8 mouse cellular contexts compared by ENCODE assay signal in the genomic region with DNA sequence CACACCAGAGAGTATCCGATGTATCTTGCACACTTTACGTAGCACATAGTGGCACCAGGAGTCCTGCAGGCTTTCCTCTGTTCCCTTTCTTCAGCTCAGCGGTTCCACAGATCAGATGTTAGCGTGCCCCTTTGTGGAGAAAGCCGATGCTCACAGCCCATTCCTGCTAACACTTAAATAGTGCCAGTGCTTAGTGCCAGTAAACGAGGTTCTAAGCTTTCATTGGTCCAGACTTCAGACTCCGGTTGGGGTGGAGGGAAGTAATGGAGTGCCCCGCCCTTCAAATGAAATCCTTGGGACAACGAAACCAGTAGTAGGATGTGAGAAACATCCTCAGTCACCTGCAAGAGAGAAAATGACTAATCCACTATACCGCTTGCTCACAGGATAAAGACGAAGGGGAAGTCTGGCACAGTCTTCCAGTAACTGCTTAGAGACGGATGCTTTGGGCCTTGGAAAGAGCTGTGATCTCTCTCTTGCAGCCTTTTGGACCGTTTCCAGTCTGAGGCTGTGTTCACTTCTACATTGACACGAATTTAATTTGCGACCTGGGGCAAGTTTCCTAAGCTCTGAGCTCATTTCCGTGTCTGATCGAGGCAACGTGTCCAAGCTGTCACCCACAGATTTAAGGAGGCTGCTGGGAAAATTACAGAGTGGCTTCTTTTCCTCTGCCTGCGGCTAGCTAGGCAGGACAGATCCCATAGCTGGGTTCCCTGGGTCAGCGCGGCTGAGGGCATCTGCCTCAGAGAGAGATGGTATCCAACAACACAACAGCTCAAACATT. TPM values are rescaled to one million over a fixed set of nuclear protein-coding genes. Genes with fewer than 3 reads are reported as not detected.
DNase-seq lines count a peak whose midpoint lies in the region; ATAC-seq and TF ChIP-seq lines count a peak whose summit lies in the region.

No protein-coding gene starts in this region.

- no peak overlapping the region for H3K4me2 ChIP-seq in liver, embryonic 11.5 days
- peak overlapping the region; percentile 26 for H3K4me2 ChIP-seq in hindbrain, postnatal 0 days (ENCODE audit: low read depth, low read length)
- H3K4me2 ChIP-seq in limb, embryonic 15.5 days = peak overlapping the region; percentile 25
- H3K4me2 ChIP-seq in stomach, embryonic 16.5 days (ENCODE audit: low read depth, low read length) = peak overlapping the region; percentile 19; the same call in 1 of the 2 replicates

- H3K9me3 ChIP-seq in liver, embryonic 11.5 days (ENCODE audit: control insufficient read depth, low read length) = no peaks in the 10 kb centered on the region
- H3K9me3 ChIP-seq in hindbrain, postnatal 0 days (ENCODE audit: low read length) = no peaks in the 10 kb centered on the region
- no peaks in the 10 kb centered on the region for H3K9me3 ChIP-seq in limb, embryonic 15.5 days
- H3K9me3 ChIP-seq in stomach, embryonic 16.5 days (replicated peaks; ENCODE audit: control insufficient read depth, low read length) = no peaks in the 10 kb centered on the region

- DNase-seq in liver, adult 2 months (ENCODE audit: extremely low read depth, low read depth, low spot score) = no peak
- DNase-seq in liver, embryonic 11.5 days (ENCODE audit: low spot score) = no peak
- DNase-seq in gastrocnemius, postnatal 25 days = peak; percentile 41
- peak; percentile 66 for DNase-seq in hindbrain, postnatal 0 days (ENCODE audit: low spot score)
- no peak for DNase-seq in right cerebral cortex, postnatal 14 days

- no peak for ATAC-seq in liver, embryonic 11.5 days (replicated peaks; ENCODE audit: low FRiP score)
- ATAC-seq in hindbrain, postnatal 0 days = peak; percentile 56; the same call in 1 of the 2 replicates
- ATAC-seq in limb, embryonic 15.5 days (ENCODE audit: insufficient number of reproducible peaks, low FRiP score, low TSS enrichment, low read depth) = peak; percentile 73
- no peak; the same call in 1 of the 2 replicates for ATAC-seq in stomach, embryonic 16.5 days (ENCODE audit: insufficient read depth, low FRiP score)

- peak overlapping the region; percentile 47; the same call in 1 of the 2 replicates for H3K27ac ChIP-seq in liver, adult 2 months (replicated peaks; ENCODE audit: insufficient read depth, low read depth, low read length)
- H3K27ac ChIP-seq in liver, embryonic 11.5 days (ENCODE audit: low read depth, low read length) = no peak overlapping the region
- peak overlapping the region; percentile 98 for H3K27ac ChIP-seq in brown adipose tissue, adult 24 weeks (replicated peaks; ENCODE audit: low read depth, low read length)
- H3K27ac ChIP-seq in hindbrain, postnatal 0 days = peak overlapping the region; percentile 34; the same call in 1 of the 2 replicates
- H3K27ac ChIP-seq in limb, embryonic 15.5 days = peak overlapping the region; percentile 86
- peak overlapping the region; percentile 66 for H3K27ac ChIP-seq in stomach, embryonic 16.5 days (ENCODE audit: low read length)

- WGBS in liver, adult 2 months = 75% methylated on average over 21 of the region's 21 CpGs
- WGBS in liver, embryonic 11.5 days = 74% methylated on average over 21 of the region's 21 CpGs
- WGBS in hindbrain, postnatal 0 days = 47% methylated on average over 21 of the region's 21 CpGs
- 24% methylated on average over 21 of the region's 21 CpGs for WGBS in limb, embryonic 15.5 days
- WGBS in stomach, embryonic 16.5 days = 53% methylated on average over 21 of the region's 21 CpGs

- H3K9ac ChIP-seq in liver, adult 2 months (ENCODE audit: low read depth, low read length) = peak overlapping the region; percentile 47
- H3K9ac ChIP-seq in liver, embryonic 11.5 days (ENCODE audit: low read depth, low read length) = no peak overlapping the region
- H3K9ac ChIP-seq in hindbrain, postnatal 0 days (replicated peaks; ENCODE audit: low read length) = no peak overlapping the region
- no peak overlapping the region for H3K9ac ChIP-seq in limb, embryonic 15.5 days
- H3K9ac ChIP-seq in stomach, embryonic 16.5 days (ENCODE audit: low read length) = peak overlapping the region; percentile 23; the same call in 1 of the 2 replicates

- peak overlapping the region; percentile 43 for H3K4me3 ChIP-seq in liver, adult 2 months (ENCODE audit: insufficient read depth, low read depth, low read length)
- H3K4me3 ChIP-seq in liver, embryonic 11.5 days (ENCODE audit: low read depth, low read length) = no peak overlapping the region
- H3K4me3 ChIP-seq in brown adipose tissue, adult 24 weeks (ENCODE audit: insufficient read depth, low read depth, low read length) = peak overlapping the region; percentile 73
- H3K4me3 ChIP-seq in hindbrain, postnatal 0 days (ENCODE audit: low read length) = 0 out of 2 replicates have a peak overlapping the region, but pooled peaks have one; percentile 1
- peak overlapping the region; percentile 31 for H3K4me3 ChIP-seq in limb, embryonic 15.5 days
- peak overlapping the region; percentile 18 for H3K4me3 ChIP-seq in stomach, embryonic 16.5 days (replicated peaks; ENCODE audit: low read length)

- TF ChIP-seq POLR2A in liver, adult 2 months (IDR thresholded peaks at IDR 0.05; ENCODE audit: extremely low read depth, insufficient read depth, low read length) = no peak

- H3K79me2 ChIP-seq in liver, adult 2 months (ENCODE audit: control insufficient read depth, insufficient read depth, low read length) = no peaks in the 10 kb centered on the region

- no peaks in the 10 kb centered on the region; the same call in 1 of the 2 replicates for H3K36me3 ChIP-seq in liver, adult 2 months (ENCODE audit: control insufficient read depth, insufficient read depth, low read length)
- H3K36me3 ChIP-seq in liver, embryonic 11.5 days (ENCODE audit: control insufficient read depth, insufficient read depth, low read length) = no peaks in the 10 kb centered on the region
- H3K36me3 ChIP-seq in hindbrain, postnatal 0 days (ENCODE audit: insufficient read depth, low read length) = no peaks in the 10 kb centered on the region
- H3K36me3 ChIP-seq in limb, embryonic 15.5 days = no peaks in the 10 kb centered on the region
- no peaks in the 10 kb centered on the region for H3K36me3 ChIP-seq in stomach, embryonic 16.5 days (ENCODE audit: control insufficient read depth, insufficient read depth, low read length)

- H3K4me1 ChIP-seq in liver, adult 2 months (ENCODE audit: control insufficient read depth, insufficient read depth, low read length) = peaks cover 8% of the 10 kb centered on the region
- H3K4me1 ChIP-seq in liver, embryonic 11.5 days (replicated peaks; ENCODE audit: control insufficient read depth, insufficient read depth, low read length) = no peaks in the 10 kb centered on the region
- H3K4me1 ChIP-seq in brown adipose tissue, adult 24 weeks (ENCODE audit: control insufficient read depth, insufficient read depth, insufficient read length, low read length) = peaks cover 2% of the 10 kb centered on the region; the same call in 1 of the 2 replicates
- H3K4me1 ChIP-seq in hindbrain, postnatal 0 days (ENCODE audit: insufficient read depth, low read length) = no peaks in the 10 kb centered on the region
- H3K4me1 ChIP-seq in limb, embryonic 15.5 days = peaks cover 14% of the 10 kb centered on the region
- peaks cover 13% of the 10 kb centered on the region for H3K4me1 ChIP-seq in stomach, embryonic 16.5 days (ENCODE audit: control insufficient read depth, insufficient read depth, low read length)

- no peak for TF ChIP-seq CTCF in liver, adult 2 months (IDR thresholded peaks at IDR 0.05; ENCODE audit: low read depth, low read length)
- no peak for TF ChIP-seq CTCF in hindbrain, postnatal 0 days (IDR thresholded peaks at IDR 0.05; ENCODE audit: low read depth)

- no peaks in the 10 kb centered on the region for H3K27me3 ChIP-seq in liver, adult 2 months (ENCODE audit: control insufficient read depth, insufficient read depth, low read length)
- no peaks in the 10 kb centered on the region for H3K27me3 ChIP-seq in liver, embryonic 11.5 days (replicated peaks; ENCODE audit: control insufficient read depth, insufficient read depth, low read length)
- H3K27me3 ChIP-seq in hindbrain, postnatal 0 days (ENCODE audit: insufficient read depth, low read length) = no peaks in the 10 kb centered on the region
- H3K27me3 ChIP-seq in limb, embryonic 15.5 days = no peaks in the 10 kb centered on the region
- H3K27me3 ChIP-seq in stomach, embryonic 16.5 days (ENCODE audit: control insufficient read depth, insufficient read depth, low read length) = no peaks in the 10 kb centered on the region

RNA-seq across cellular contexts. Expression of a gene that starts 6.9 kb away (rescaled TPM):
- 24.3 and 29.0 TPM in 2 replicates for total RNA-seq in liver, adult 2 months (2014; rRNA removed)
- polyA plus RNA-seq in liver, adult 2 months (2012; rRNA removed) = 15.9 and 16.3 TPM in 2 replicates
- 7.3 and 8.4 TPM in 2 replicates for polyA plus RNA-seq in liver, embryonic 11.5 days (2014; fragmentation: Nextera tagmentation; extraction: Ambion mirVana)
- 49.0 and 77.1 TPM in 2 replicates for polyA plus RNA-seq in brown adipose tissue, adult 24 weeks (2012; ENCODE audit: insufficient read depth, insufficient read length, missing spikeins)
- 10 to 100 TPM; 20.5 to 22.9 TPM for total RNA-seq in gastrocnemius, postnatal 25 days (2021)
- 12.1 and 26.2 TPM in 2 replicates for total RNA-seq in hindbrain, postnatal 0 days (2014; rRNA removed)
- 41.0 and 43.1 TPM in 2 replicates for polyA plus RNA-seq in hindbrain, postnatal 0 days (2015; fragmentation: Nextera tagmentation; extraction: Ambion mirVana)
- polyA plus RNA-seq in limb, embryonic 15.5 days (2015; fragmentation: Nextera tagmentation; extraction: Ambion mirVana) = 106 and 107 TPM in 2 replicates
- polyA plus RNA-seq in stomach, embryonic 16.5 days (2015; fragmentation: Nextera tagmentation; extraction: Ambion mirVana) = 59.7 and 66.7 TPM in 2 replicates

Comparison
In these comparisons a context has a peak if more than half of its experiments do, and no peak if none do; other contexts are left out.
1. H3K9ac ChIP-seq: peak in liver, adult 2 months (single experiment) and stomach, embryonic 16.5 days (single experiment); none in liver, embryonic 11.5 days (single experiment), hindbrain, postnatal 0 days (single experiment) and limb, embryonic 15.5 days (single experiment).
2. DNase-seq: peak in gastrocnemius, postnatal 25 days (single experiment) and hindbrain, postnatal 0 days (single experiment); none in liver, adult 2 months (single experiment), liver, embryonic 11.5 days (single experiment) and right cerebral cortex, postnatal 14 days (single experiment).
3. ATAC-seq: peak in hindbrain, postnatal 0 days (single experiment) and limb, embryonic 15.5 days (single experiment); none in liver, embryonic 11.5 days (single experiment) and stomach, embryonic 16.5 days (single experiment).